Mouse (Mus musculus): ENCODE data around the gene Idua.

Gene Idua

GRCm38 (mm10) chr5:108718051-108718450 lies 57.9 kb downstream of the Idua start:
- no peak for DNase-seq (ENCODE audit: extremely low spot score, low spot score)

GRCm38 (mm10) chr5:108719761-108720160 lies 59.6 kb downstream of the Idua start:
- DNase-seq (ENCODE audit: extremely low spot score, low spot score), result no peak

- DNase-seq (ENCODE audit: extremely low spot score, low spot score), result no peak
These were observed 63.9 kb downstream of the Idua start for GRCm38 (mm10) chr5:108724006-108724405.

- peak; percentile 69 for DNase-seq (ENCODE audit: extremely low spot score, low spot score)
These were observed 66.6 kb downstream of the Idua start for GRCm38 (mm10) chr5:108726557-108727248.

- no peak for DNase-seq (ENCODE audit: extremely low spot score, low spot score)
These were observed 67.3 kb downstream of the Idua start for GRCm38 (mm10) chr5:108727425-108727824.

Measured in neural tube, embryonic 10.5 days (tissue).